Mouse (Mus musculus): ENCODE data around the gene Fundc1.

DNA sequence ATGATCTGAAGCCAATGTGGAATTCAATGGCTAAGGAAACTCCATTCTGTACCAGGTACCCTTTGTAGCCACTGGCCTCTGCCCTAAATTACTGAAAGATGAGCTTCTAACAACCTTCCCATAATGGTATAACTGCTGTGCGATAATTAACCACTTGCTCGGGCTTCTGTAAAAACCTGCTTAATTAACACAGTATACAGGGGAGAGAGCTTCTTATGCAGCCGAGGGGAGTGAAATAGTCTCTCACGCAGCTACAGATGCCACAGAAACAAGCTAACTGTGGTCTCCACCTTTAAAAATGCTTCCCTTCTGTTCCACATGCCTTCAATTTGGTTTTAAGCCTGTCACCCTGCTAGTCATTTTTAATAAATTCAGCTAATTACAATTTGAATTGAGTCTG lies 17.6 kb downstream of the Fundc1 start:
- TF ChIP-seq MAX (IDR thresholded peaks at IDR 0.05; ENCODE audit: low read length) = no peak
- no peak for TF ChIP-seq CTCF (conservative IDR thresholded peaks at IDR 0.05 in 1 of 2, IDR thresholded peaks at IDR 0.05 in 1 of 2; ENCODE audit: low read depth in 2 of 2, low read length in 2 of 2)
- TF ChIP-seq MYC (IDR thresholded peaks at IDR 0.05; ENCODE audit: low read depth, low read length) = no peak
- TF ChIP-seq E2F4 (IDR thresholded peaks at IDR 0.05; ENCODE audit: insufficient replicate concordance, low read depth, low read length) = no peak
- TF ChIP-seq USF2 (conservative IDR thresholded peaks at IDR 0.05; ENCODE audit: low read depth, low read length) = no peak

Measured in CH12.LX (cell line).